ENCODE assay signal across 18 mouse cellular contexts in the genomic region with DNA sequence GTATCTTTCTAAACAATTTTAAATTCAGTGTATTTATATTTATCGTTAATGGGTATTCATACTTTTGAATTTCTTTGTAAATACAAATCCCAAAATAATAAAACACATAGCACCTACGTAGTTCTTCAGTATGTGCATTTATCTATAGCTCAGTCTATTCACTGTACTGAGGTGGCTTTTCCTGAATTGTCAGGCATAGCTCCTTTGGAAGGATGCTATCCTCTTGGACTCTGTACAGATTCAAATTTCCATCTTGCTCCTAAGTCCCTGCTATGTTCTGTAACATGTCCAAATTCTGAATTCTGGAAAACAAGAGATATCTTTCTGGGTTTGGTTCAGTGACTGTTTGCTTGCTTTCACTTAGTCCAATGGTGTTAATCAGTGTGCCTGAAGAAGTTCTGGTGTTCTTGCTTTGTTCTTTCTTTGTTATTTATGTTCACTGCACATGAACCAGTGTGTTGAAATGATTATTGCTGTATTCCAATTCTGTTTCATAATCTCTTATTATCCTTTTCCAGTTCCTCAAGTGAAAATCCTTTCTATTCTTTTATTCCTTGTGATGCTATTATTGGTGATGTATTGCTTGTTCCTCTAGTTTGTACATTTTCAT.
"Had no signal": no experiment of that assay in that cellular context is flagged by ENCODE, and none has a peak within 500 bp of the region (broad histone marks: within the 10 kb centered on the region; RNA-seq: fewer than 3 reads in every experiment).

No protein-coding gene starts in this region.

- H3K4me3 ChIP-seq: liver, embryonic 12.5 days; midbrain, embryonic 10.5 days; midbrain, embryonic 12.5 days; midbrain, embryonic 15.5 days; neural tube, embryonic 12.5 days; stomach, embryonic 15.5 days had no signal

- ATAC-seq: liver, embryonic 12.5 days; midbrain, embryonic 15.5 days had no signal

- H3K36me3 ChIP-seq: liver, embryonic 12.5 days; midbrain, embryonic 10.5 days; midbrain, embryonic 12.5 days; midbrain, embryonic 15.5 days; neural tube, embryonic 12.5 days; stomach, embryonic 15.5 days had no signal

- H3K27me3 ChIP-seq: liver, embryonic 12.5 days; midbrain, embryonic 12.5 days; midbrain, embryonic 15.5 days; neural tube, embryonic 12.5 days; stomach, embryonic 15.5 days had no signal

- H3K4me2 ChIP-seq: liver, embryonic 12.5 days; lung, embryonic 14.5 days; midbrain, embryonic 12.5 days; midbrain, embryonic 15.5 days; neural tube, embryonic 12.5 days; stomach, embryonic 15.5 days had no signal

- H3K4me1 ChIP-seq: liver, embryonic 12.5 days; midbrain, embryonic 10.5 days; midbrain, embryonic 12.5 days; midbrain, embryonic 15.5 days; neural tube, embryonic 12.5 days; stomach, embryonic 15.5 days had no signal

- H3K27ac ChIP-seq: liver, embryonic 12.5 days; liver, embryonic 14.5 days; midbrain, embryonic 10.5 days; midbrain, embryonic 12.5 days; midbrain, embryonic 15.5 days; neural tube, embryonic 12.5 days; stomach, embryonic 15.5 days; stomach, postnatal 0 days had no signal

- H3K9me3 ChIP-seq: liver, embryonic 12.5 days; midbrain, embryonic 10.5 days; midbrain, embryonic 12.5 days; midbrain, embryonic 15.5 days; neural tube, embryonic 12.5 days; stomach, embryonic 15.5 days had no signal

- H3K9ac ChIP-seq: liver, embryonic 12.5 days; liver, embryonic 14.5 days; lung, embryonic 14.5 days; midbrain, embryonic 12.5 days; midbrain, embryonic 15.5 days; neural tube, embryonic 12.5 days; stomach, embryonic 15.5 days had no signal

- DNase-seq: lung, adult 18-20 months; lung, postnatal 10 days; lung, postnatal 4 days; right cerebral cortex, postnatal 14 days; right cerebral cortex, postnatal 4 days; spleen, adult 18-20 months; thymus, adult 18-20 months; thymus, postnatal 14 days; thymus, postnatal 36 days had no signal
